Mouse (Mus musculus): Measurements from ENCODE around the gene Gabrb2.

Gene Gabrb2

GRCm38 (mm10) chr11:42532577-42532976 lies 113.0 kb downstream of the Gabrb2 start:
- no peak for DNase-seq (ENCODE audit: low spot score in 2 of 2)

GRCm38 (mm10) chr11:42535286-42535685 lies 115.7 kb downstream of the Gabrb2 start:
- DNase-seq (ENCODE audit: low spot score in 2 of 2), result peak; percentile 39 to 64

GRCm38 (mm10) chr11:42535861-42536260 lies 116.3 kb downstream of the Gabrb2 start:
- DNase-seq (ENCODE audit: low spot score in 2 of 2), result peak in 1 of 2 experiments; percentile 34

GRCm38 (mm10) chr11:42542861-42543260 lies 123.3 kb downstream of the Gabrb2 start:
- DNase-seq (ENCODE audit: low spot score in 2 of 2), result no peak

- DNase-seq (ENCODE audit: low spot score in 2 of 2), result no peak
Observed at GRCm38 (mm10) chr11:42566023-42566422, 146.5 kb downstream of the Gabrb2 start.

- DNase-seq (ENCODE audit: low spot score in 2 of 2), result no peak
Observed at GRCm38 (mm10) chr11:42571467-42571866, 151.9 kb downstream of the Gabrb2 start.

GRCm38 (mm10) chr11:42575146-42575873 lies 155.8 kb downstream of the Gabrb2 start:
- DNase-seq (ENCODE audit: low spot score in 2 of 2), result peak in 1 of 2 experiments; percentile 32

- peak in 1 of 2 experiments; percentile 30 for DNase-seq (ENCODE audit: low spot score in 2 of 2)
Observed at GRCm38 (mm10) chr11:42579804-42580203, 160.2 kb downstream of the Gabrb2 start.

- no peak for DNase-seq (ENCODE audit: low spot score in 2 of 2)
Observed at GRCm38 (mm10) chr11:42581123-42581522, 161.6 kb downstream of the Gabrb2 start.

- DNase-seq (ENCODE audit: low spot score in 2 of 2), result no peak
Observed at GRCm38 (mm10) chr11:42581753-42582152, 162.2 kb downstream of the Gabrb2 start.

- DNase-seq (ENCODE audit: low spot score in 2 of 2), result peak in 1 of 2 experiments; percentile 18
Observed at GRCm38 (mm10) chr11:42592418-42592817, 172.9 kb downstream of the Gabrb2 start.

GRCm38 (mm10) chr11:42606225-42606624 lies 186.7 kb downstream of the Gabrb2 start:
- DNase-seq (ENCODE audit: low spot score in 2 of 2), result peak in 1 of 2 experiments; percentile 34

- DNase-seq (ENCODE audit: low spot score in 2 of 2), result peak; percentile 27
Observed at GRCm38 (mm10) chr11:42609128-42609763, 189.7 kb downstream of the Gabrb2 start.

GRCm38 (mm10) chr11:42618195-42618594 lies 198.6 kb downstream of the Gabrb2 start:
- DNase-seq (ENCODE audit: low spot score in 2 of 2), result no peak

- DNase-seq (ENCODE audit: low spot score in 2 of 2), result peak in 1 of 2 experiments; percentile 34
Observed at GRCm38 (mm10) chr11:42621109-42621508, 201.6 kb downstream of the Gabrb2 start.

GRCm38 (mm10) chr11:42650111-42650510 lies 230.6 kb downstream of the Gabrb2 start:
- DNase-seq (ENCODE audit: low spot score in 2 of 2), result no peak

- DNase-seq (ENCODE audit: low spot score in 2 of 2), result no peak
Observed at GRCm38 (mm10) chr11:42651572-42651971, 232.0 kb downstream of the Gabrb2 start.

GRCm38 (mm10) chr11:42654189-42654588 lies 234.6 kb downstream of the Gabrb2 start:
- DNase-seq (ENCODE audit: low spot score in 2 of 2), result no peak

GRCm38 (mm10) chr11:42668657-42669056 lies 249.1 kb downstream of the Gabrb2 start:
- no peak for DNase-seq (ENCODE audit: low spot score in 2 of 2)
